Mouse (Mus musculus): ENCODE measurements at regions not wholly inside any gene's neighbourhood (a gene's known extent, or its start where the extent isn't known, plus 50 kb on each side); places are given as distances from the start of the nearest gene placed in this dataset.
"Not testable (repeated sequence)": the region's sequence is repeated elsewhere in the genome, so short reads cannot be mapped to it uniquely, and the experiment has no call there.

DNA sequence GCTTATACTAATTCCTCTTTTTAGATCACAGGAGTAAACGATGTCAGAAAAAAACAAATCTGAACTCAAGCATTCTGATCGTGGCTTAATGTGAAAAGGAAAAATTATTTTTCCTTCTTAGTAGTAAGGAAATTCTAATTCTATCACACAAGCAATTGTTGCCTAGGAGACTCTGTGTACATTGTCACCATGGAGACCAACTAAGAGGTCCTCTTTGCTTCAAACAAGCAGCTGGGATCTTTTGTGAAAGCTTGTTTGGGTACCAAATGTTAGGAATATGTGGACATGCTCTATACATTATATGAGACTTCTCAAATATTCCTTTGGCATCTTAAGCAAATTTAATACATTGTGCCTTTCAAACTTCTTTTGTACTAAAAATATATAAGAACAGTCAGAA is 345.9 kb upstream of the Atp10a start:
- DNase-seq (ENCODE audit: low spot score in 2 of 2) = no peak

DNA sequence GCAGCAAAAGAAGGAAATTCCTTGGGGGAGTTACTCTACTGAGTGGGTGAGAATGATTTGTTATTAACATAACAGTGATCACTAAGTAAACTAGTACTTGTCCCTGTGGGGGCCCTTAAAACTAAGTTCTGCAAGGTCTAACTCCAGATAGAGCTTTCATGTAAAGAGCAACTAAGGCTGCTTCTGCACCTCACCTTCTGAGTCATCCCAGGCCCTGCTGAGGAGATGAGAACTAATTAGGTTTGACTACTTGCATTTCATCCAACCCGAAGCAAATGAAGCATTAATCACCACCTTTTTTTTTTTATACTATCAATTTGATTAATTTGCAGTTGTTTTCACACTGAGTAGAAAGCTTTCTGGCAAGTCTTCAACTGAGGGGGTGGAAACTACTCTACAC is 333.6 kb upstream of the Atp10a start:
- DNase-seq (ENCODE audit: low spot score in 2 of 2) = no peak

DNA sequence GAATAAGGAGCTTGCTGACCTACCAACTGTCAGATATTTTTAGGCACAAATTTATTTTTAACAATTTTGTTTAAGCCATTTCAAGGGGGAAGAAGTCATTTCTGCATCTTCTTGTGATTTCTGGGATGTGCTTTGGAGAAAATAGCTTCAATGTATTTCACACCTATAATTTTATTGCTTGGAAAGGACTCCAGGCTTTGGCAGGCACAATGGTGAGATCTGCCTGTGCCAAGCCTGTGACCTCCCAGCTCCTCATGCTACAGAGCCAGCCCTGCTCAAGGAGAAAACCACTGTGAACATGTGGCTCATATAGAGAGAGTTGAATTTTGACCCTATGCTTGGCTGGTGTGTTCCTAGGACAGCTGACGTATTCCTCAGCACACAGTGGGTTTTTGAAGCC is 288.6 kb upstream of the Atp10a start:
- no peak for DNase-seq (ENCODE audit: low spot score in 2 of 2)

DNA sequence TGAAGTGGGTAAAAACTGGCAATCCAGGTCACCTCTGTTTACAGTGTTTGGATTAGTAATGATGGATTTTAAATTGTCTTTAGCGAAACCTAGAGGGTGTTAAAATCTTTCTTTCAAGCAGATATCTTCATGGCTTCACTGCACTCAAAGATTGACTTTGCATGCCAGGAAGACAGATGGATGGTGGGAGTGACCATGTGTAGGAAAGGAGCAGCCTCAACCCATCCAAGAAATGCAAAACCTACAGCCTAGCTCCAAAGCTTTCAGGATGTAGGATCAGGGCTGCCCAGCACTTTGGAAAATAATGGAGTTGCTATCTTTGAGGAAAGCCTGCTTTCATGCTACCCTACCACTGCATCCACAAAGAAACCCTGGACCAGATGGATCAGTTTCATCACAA is 272.6 kb upstream of the Atp10a start:
- DNase-seq (ENCODE audit: low spot score in 2 of 2) = no peak

DNA sequence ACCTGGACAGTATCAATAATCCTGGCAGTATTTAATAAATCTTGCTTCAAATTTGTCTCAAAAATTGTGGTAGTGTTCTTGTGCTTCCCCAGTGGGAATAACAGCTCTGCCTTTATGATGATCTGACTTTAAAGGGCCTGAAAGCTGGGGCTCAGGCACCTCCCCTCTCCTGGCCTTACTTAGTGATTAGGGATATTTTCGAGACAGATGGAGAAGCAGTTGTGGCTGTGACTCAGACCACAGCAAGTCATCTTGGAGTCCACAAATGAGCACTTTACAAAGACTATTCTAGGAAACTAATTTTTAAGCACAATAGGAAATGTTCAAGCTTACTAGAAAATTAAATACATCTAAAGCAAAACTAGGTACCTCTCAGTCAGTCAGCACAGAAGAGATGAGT is 267.6 kb upstream of the Atp10a start:
- DNase-seq (ENCODE audit: low spot score in 2 of 2) = no peak

DNA sequence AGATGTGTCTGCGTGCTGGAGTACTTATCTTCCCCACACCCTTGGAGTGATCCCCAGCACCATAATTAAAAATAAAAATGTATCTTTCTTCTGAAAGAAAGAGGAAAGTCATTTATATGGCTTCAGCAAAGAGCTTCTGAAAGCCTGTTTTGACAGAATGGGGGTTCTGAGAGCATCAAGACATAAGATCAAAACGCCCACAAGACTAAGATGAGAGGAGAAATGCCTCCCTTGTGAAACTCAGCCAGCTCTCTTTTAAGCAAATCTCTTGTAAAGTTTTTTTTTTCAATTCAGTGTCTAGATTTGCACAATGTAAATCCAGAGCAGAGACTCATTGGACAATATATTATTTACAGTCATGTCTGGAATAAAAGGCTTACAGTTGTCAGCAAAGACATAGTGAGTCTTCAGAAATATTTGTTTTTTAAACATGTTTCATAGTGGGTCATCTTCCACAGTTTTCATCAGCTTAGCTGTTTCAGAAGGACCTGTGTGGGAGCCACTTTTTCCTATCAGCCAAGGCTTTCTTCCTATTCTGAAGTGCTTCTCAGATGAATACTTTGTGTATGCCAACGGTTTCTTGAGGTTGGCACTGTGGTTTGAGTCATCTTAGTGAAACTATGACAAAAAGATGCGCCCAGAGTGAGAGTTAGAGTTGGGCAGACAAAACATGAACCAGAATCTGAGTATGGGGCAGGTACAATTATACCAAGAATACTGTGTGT is 263.4 kb upstream of the Atp10a start:
- no peak for DNase-seq (ENCODE audit: low spot score in 2 of 2)

DNA sequence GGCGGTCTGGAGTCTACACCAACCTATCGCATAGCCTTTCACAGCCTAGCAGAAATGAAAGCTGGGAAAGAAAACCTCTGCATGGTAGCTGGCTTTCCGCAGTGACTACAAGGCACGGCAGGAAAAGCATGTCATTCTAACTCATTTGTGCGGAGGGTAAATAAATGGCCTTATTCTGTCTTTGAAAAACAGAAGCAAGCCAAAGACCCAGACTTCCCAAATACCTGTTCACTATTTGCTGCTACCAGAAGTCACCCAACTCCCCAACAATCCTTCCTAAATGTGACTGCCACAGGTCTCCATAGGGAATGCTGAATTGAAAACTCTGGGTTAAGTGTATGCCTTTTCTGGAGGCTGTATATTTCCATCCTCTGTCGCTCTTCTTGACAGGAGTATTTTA is 258.0 kb upstream of the Atp10a start:
- no peak for DNase-seq (ENCODE audit: low spot score in 2 of 2)

DNA sequence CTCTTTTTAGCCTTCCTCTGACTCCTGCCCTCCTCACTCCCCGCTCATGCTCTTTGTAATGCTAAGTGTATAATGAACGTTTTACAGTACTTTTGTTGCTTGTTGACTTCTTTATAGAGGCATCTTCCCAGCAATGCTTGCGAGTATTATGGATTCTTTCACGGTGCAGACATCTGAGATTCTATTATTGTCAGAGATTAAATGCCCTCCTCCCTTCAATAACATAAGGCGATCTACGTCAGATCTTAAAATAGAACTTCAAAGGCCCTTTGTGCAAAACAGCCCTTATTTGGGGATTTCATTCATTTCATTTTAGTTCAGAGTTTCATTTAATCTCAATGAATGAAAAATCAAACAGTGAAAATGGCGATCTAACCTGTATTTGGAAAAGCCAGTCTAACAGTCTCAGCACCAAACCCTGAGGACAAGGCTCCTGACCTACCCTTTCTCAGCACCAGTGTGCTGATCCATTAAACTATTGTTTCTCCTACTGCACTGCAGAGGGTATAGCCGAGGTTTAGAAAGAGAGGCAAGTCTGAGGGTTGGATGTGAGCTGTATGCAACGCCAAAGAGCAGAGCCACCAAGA is 257.3 kb upstream of the Atp10a start:
- DNase-seq (ENCODE audit: low spot score in 2 of 2) = no peak

DNA sequence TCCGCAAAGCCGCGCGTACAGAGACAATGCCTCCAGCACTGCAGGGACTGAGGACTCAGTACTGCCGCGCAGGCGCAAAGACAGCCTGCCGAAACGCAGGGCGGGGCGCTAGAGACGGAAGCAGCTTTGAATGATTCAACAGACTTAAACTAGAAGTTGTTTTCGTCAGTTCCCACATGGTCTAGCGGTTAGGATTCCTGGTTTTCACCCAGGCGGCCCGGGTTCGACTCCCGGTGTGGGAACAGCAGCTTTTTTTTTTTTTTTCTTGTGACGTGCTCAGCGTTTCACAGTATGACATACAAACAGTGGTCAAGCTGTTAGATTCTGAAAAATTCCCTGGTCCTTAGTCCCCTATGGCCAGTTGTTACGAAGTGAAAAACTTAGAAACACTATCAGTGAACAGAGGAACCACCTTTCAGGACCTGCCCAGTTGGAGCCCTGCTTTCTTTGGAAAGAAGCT is 256.8 kb upstream of the Atp10a start:
- peak; percentile 89 to 93 for DNase-seq (ENCODE audit: low spot score in 2 of 2)

DNA sequence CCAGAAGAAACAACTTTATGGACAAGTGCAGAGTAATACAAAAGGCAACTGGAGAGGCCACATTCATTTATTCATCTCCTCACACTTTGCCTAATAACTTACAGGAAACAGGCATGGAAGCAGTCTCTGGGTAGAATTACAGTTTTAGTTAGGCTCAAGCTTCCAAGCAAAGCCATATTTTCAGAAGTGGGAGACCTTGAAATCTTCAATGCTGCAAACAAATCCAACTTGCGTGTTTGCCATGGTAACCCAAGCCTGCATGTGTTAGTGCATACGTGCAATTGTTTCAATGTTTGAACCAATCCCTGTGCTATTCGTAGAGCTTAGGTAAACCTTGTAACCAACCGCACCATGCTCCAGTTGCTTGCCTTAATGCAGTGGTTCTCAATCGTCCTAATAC is 256.3 kb upstream of the Atp10a start:
- no peak for DNase-seq (ENCODE audit: low spot score in 2 of 2)

DNA sequence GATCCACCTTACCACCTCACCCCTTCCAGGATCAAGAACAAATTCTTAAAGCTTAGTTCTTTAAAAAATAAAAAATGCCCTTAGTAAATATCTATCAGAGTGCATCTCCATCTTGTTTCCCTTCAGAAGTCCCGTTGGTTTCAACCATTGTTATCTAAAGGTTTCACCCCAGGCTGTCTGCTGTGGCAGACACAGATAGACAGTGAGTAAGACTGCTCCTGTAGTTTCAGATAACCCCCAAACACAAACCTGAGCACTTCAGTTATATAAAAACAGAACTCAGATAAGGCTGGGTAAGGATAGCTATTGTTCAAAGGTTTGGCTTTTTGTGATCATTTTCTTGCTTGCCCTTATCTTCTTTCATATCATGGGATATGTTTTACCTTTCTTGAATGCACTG is 255.4 kb upstream of the Atp10a start:
- DNase-seq (ENCODE audit: low spot score in 2 of 2) = no peak

DNA sequence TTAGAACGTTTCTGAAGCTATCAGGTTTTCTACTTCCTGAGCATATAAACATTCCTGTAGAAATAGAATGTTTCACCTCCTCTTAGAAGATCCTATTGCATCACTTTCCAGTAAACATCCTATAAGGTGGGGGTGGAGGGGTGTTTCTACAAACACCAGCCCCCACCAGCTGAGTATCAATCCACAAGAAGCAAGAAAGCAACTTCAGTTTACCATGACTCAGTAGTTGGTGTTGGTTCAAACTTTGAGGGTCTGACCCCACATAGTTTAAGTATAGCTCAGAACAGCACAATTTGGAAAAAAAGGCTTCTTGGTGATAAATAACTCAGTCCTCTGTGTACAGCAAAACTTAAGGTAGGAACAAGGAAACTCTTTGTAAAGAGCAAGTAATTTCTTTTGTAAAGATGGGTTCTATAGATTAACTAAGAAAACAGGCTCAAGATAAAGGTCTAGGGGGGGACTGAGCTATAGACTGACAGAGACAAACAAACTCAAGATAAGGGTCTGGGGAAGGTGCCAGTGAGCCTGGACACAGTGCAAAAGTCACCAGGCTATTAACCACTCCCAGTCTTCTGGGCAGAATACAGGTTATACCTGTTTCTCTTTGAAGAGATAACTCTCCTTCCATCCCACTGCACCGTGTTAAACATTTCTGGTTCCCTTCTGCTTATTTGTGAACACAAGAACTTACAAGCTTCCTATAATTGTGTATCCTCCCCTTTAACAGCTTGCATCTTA is 218.9 kb upstream of the Atp10a start:
- no peak for DNase-seq (ENCODE audit: low spot score in 2 of 2)

DNA sequence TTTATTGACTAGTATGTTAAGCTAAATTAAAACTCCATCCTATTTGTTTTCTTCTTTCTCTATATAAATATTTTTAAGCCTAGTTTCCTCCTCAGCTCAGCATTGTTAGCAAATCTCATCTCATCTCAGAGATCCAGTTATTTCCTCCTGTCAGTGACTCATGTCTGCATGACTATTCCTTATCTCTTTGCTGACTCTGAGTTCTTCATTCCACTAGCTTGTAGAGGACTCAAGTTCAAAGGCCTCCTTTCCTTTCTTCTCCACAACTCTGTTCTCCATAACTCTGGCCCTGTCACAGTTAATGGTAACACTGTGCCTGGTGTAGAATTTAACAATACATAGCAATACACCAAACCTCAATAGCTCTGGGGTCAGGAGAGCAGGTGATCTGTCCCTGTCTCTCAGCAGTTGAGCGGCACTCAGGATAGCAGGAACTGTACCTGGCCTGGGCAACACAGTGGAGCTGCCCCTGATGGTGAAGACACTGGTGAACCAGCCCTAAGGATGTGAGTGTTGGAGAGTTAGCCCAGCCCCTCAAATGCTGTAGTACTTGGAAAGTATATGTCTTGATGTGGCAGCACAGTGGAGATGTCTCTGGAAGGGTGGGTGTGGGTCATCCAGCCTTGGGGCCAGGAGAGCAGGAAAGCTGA is 213.3 kb upstream of the Atp10a start:
- no peak for DNase-seq (ENCODE audit: low spot score in 2 of 2)

DNA sequence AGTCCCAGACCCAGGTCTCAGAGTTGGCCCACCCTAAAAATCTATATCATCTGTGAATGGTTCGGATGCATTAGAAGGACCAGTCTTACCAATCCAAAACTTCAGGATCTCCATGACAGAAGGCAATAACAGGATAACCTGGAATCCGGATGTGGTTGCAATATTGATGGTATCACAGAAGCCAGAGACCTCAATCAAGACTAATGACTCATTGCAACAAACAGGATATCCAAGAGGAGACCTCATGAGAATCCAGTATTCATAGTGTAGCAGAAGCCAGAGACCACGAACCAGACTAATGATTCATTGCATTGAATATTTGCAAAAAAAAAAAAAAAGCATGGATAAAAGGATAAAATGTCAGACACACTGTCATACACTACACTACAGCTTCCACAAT is 212.7 kb upstream of the Atp10a start:
- no peak for DNase-seq (ENCODE audit: low spot score in 2 of 2)

DNA sequence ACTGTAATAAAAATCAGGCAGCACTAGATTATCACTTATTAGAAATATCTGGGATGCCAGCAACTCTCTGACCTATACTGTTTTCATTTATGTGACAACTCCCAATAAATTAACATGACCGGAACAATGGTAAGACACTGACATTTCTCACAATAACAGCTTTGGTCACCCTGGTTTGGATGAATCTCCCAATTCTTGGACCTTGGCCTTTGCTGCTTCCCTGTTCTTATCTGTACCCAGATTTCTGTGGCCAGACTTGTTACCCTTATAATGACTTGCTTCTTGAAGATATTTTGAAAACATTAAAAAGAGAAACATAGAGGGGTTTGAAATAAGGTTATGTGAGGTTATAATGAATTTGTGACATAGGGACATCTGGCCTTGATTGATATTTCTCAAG is 210.2 kb upstream of the Atp10a start:
- DNase-seq (ENCODE audit: low spot score in 2 of 2) = no peak

DNA sequence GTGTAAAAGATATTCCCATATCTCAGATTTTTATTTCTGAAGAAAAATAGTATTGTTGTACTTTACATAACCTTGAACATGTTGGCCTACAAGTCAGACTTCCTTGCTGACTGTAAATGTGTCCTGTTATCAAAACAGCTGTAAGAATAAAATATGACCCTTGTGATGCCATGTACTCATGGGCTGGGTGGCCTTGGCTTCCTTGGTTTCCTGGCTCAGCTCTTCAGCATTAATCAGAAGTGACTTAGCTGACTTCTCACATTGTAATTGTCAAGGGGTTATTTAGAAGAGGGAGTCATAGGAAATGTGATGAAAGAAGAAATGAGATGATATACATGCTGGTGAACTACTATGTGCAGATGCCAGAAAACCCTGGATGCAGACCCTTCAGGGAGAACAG is 209.7 kb upstream of the Atp10a start:
- DNase-seq (ENCODE audit: low spot score in 2 of 2) = no peak

DNA sequence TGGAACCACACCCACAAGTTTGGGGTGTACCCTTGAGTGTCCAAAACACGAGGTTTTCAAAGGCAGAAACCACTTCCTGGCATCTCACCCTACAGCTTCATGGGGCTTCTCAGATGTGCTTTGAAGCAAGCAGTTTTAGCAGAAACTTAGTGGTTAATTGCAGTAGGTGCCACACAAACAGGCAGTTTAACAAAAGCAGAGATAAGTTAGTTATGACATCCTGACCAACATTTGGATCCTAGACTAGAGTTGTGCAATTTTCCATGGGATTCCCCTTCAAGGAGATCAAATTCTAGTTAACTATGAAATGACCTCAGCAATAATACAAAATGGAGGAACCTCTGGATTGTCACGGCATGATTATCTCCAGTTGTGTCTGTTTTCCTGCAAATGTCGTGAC is 207.2 kb upstream of the Atp10a start:
- no peak for DNase-seq (ENCODE audit: low spot score in 2 of 2)

DNA sequence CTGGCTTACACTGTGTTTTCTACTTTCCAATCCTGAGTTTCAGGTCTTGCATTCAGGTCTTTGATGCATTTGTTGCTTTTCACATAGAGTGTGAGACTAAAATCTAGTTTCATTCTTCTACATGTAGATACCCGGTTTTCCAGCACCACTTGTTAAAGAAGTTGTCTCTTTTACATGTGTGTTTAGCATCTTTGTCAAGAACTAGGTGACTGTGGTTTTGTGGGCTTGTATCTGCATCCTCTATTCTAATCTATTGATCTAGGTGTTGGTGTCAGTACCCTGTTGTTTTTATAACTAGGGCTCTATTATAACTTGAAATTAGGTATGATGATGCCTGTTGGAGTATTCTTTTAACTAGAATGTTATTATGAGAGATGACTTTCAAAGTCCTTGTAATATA is 204.0 kb upstream of the Atp10a start:
- DNase-seq (ENCODE audit: low spot score in 2 of 2) = no peak

DNA sequence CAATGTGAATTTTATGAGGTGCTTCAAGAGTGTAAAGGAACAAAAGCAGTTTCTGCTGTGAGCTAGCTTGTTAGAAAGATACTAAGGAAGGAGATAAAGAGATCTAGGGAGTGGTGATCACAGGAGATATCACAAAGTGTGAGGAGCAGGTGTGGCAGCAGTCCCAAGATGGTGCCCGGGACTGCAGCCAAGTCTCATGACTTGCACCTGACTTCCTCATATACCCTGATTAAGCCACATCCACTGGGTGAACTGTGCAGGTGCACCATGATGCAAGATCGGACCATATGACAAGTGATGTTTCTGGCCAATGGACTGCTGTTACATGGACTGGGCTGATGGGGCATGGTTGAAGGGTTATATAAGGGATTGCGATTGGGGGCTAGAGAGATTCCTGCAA is 197.8 kb upstream of the Atp10a start:
- DNase-seq (ENCODE audit: low spot score in 2 of 2) = not testable (repeated sequence)

DNA sequence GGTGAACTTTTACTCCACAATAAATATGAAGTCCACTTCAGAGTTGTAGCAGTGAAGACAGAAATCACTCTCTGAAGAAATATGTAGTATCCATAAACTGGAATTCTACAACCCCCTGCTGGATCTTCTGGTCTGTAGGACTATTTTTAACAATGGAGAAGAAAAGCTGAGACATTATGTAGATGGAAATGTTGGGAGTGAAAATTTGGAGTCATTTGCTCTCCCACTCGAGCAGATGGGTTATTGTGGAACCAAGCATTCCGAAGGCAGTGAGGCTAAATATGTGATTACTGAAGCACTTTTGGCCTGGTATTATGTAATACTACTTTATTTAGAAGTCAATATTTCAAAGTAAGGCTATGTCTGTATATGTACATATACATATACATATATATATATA is 195.0 kb upstream of the Atp10a start:
- DNase-seq (ENCODE audit: low spot score in 2 of 2) = peak in 1 of 2 experiments; percentile 5

DNA sequence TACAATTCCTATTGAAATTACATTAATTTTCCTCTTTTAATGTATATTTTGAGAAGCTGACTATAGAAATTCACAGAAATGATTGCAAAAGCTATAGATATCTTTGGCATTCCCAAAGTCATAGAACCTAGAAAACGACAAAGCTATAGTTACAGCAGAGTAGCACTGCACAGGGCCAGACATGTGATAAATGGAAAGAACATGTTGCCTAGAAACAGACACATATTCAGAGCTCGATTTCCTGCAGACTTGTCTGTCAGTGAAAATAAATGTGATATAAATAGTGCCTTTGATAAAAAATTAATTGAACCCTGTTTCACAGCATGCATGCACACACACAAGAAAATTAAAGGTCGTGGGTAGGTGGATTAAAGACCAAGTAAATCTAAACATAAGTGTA is 182.8 kb upstream of the Atp10a start:
- no peak for DNase-seq (ENCODE audit: low spot score in 2 of 2)

DNA sequence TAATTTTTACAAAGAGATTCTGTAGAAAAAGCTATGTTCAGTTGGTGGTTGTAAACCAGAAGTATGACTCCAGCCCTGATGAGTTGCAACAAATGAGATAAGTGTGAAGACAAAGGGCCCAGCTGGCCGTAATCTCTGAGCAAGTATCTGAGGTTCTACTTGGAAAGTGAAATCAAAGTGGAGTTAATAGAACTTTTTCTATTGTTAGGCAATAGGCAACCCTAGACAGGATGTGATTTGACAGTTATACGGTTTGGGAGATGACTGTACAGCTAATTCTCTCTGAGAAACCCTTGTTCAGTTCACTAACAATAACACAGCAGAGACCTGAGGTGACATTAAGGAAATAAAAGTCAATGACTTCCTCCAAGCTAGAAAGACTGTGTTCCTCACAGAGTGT is 180.8 kb upstream of the Atp10a start:
- DNase-seq (ENCODE audit: low spot score in 2 of 2) = no peak

DNA sequence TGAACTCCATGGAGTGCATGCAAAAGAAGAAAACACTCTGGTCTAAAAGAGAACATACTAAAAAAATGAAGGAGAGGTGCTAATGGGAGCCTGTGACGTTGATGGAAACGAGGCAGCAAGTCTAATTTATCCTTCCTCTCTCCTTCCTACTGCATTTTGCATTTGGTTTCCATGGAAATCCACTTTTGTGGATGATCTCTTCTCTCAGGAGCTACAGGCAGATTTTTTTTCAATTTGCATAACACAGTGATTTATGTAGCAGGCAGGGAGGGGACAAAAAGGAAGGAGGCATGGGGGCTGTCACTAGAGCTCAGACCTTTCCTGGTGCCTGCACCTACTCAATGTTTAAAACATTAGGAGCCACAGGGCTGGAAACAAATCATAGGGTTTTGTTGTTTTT is 167.7 kb upstream of the Atp10a start:
- DNase-seq (ENCODE audit: low spot score in 2 of 2) = peak in 1 of 2 experiments; percentile 19
